ENCODE assay signal across 18 mouse cellular contexts in genomic region chr2:48700886-48701285, GRCm38 (mm10).
DNase-seq lines count a peak whose midpoint lies in the region; ATAC-seq and TF ChIP-seq lines count a peak whose summit lies in the region.
"Had no signal": no experiment of that assay in that cellular context is flagged by ENCODE, and none has a peak within 500 bp of the region (broad histone marks: within the 10 kb centered on the region; RNA-seq: fewer than 3 reads in every experiment).

No protein-coding gene starts in this region.

- no peak overlapping the region for H3K9ac ChIP-seq in lung, embryonic 14.5 days
- H3K9ac ChIP-seq: heart, embryonic 15.5 days; liver, embryonic 13.5 days; midbrain, embryonic 15.5 days had no signal

- H3K36me3 ChIP-seq in lung, embryonic 14.5 days (ENCODE audit: insufficient read depth) = no peaks in the 10 kb centered on the region
- H3K36me3 ChIP-seq: heart, embryonic 15.5 days; liver, embryonic 13.5 days; midbrain, embryonic 15.5 days had no signal

- no peak overlapping the region for H3K27ac ChIP-seq in lung, embryonic 14.5 days (ENCODE audit: low read depth)
- H3K27ac ChIP-seq: gastrocnemius, adult 2 months; heart, adult 2 months; heart, embryonic 15.5 days; hindbrain, postnatal 0 days; liver, embryonic 13.5 days; midbrain, embryonic 15.5 days had no signal

- H3K27me3 ChIP-seq in lung, embryonic 14.5 days (ENCODE audit: insufficient read depth, low read length) = no peaks in the 10 kb centered on the region
- H3K27me3 ChIP-seq: heart, embryonic 15.5 days; liver, embryonic 13.5 days; midbrain, embryonic 15.5 days had no signal

- no peak for TF ChIP-seq POLR2A in lung, adult 2 months (IDR thresholded peaks at IDR 0.05; ENCODE audit: borderline replicate concordance, extremely low read depth, low read depth, low read length)

- no peak for ATAC-seq in lung, embryonic 14.5 days (ENCODE audit: insufficient read depth)
- ATAC-seq: forebrain, embryonic 16.5 days; hindbrain, postnatal 0 days; midbrain, embryonic 15.5 days had no signal

- no peaks in the 10 kb centered on the region for H3K4me1 ChIP-seq in lung, embryonic 14.5 days (ENCODE audit: insufficient read depth)
- H3K4me1 ChIP-seq in lung, adult 2 months (ENCODE audit: control insufficient read depth, insufficient read depth, low read length) = no peaks in the 10 kb centered on the region
- H3K4me1 ChIP-seq: heart, embryonic 15.5 days; liver, embryonic 13.5 days had no signal

- TF ChIP-seq CTCF in lung, embryonic 14.5 days (IDR thresholded peaks at IDR 0.05; ENCODE audit: low read depth) = no peak
- no peak for TF ChIP-seq CTCF in lung, adult 2 months (IDR thresholded peaks at IDR 0.05; ENCODE audit: insufficient read depth, low read length)

- H3K9me3 ChIP-seq in lung, embryonic 14.5 days (ENCODE audit: low read depth, low read length) = no peaks in the 10 kb centered on the region
- H3K9me3 ChIP-seq: heart, embryonic 15.5 days; liver, embryonic 13.5 days; midbrain, embryonic 15.5 days had no signal

- peak; percentile 18 for DNase-seq in gastrocnemius, postnatal 10 days
- DNase-seq in gastrocnemius, adult 8-10 months (ENCODE audit: low spot score in 2 of 2) = no peak
- DNase-seq in lung, embryonic 14.5 days = peak; percentile 77
- no peak for DNase-seq in lung, adult 2 months
- DNase-seq in adipocyte (ENCODE audit: low spot score) = peak; percentile 48
- peak; percentile 29 to 41 for DNase-seq in kidney, postnatal 4 days
- DNase-seq in left cerebral cortex, adult 9 months (ENCODE audit: low spot score in 2 of 2) = no peak
- DNase-seq: cerebellum, adult 11 months; gastrocnemius, adult 2 months; heart, adult 2 months; left cerebral cortex, postnatal 4 days; liver, embryonic 13.5 days; thymus, adult 18-20 months had no signal

- WGBS in lung, embryonic 14.5 days = 27% methylated on average over 2 of the region's 2 CpGs
- 30% methylated on average over 2 of the region's 2 CpGs for WGBS in lung, adult 2 months

- H3K4me2 ChIP-seq in lung, embryonic 14.5 days = no peak overlapping the region
- H3K4me2 ChIP-seq: heart, embryonic 15.5 days; liver, embryonic 13.5 days; midbrain, embryonic 15.5 days had no signal

- H3K4me3 ChIP-seq in lung, embryonic 14.5 days (ENCODE audit: low read depth, low read length) = no peak overlapping the region
- H3K4me3 ChIP-seq in lung, adult 2 months (replicated peaks; ENCODE audit: extremely low read depth, low read depth, low read length) = no peak overlapping the region
- H3K4me3 ChIP-seq: erythroblast, embryonic 14.5 days; gastrocnemius, adult 2 months; heart, adult 2 months; heart, embryonic 15.5 days; liver, embryonic 13.5 days; midbrain, embryonic 15.5 days had no signal

Comparison
In these comparisons a context has a peak if more than half of its experiments do, and no peak if none do; other contexts are left out.
1. DNase-seq: peak in gastrocnemius, postnatal 10 days (single experiment), lung, embryonic 14.5 days (single experiment), adipocyte (single experiment) and kidney, postnatal 4 days (2 of 2); none in gastrocnemius, adult 8-10 months (0 of 2), lung, adult 2 months (single experiment) and left cerebral cortex, adult 9 months (0 of 2).